Mouse (Mus musculus): ENCODE data around the gene Rtp3. TPM values are rescaled to one million over a fixed set of nuclear protein-coding genes. Genes with fewer than 3 reads are reported as not detected.

Rtp3 gene
- total RNA-seq, 2 experiments from 2014 or later: 2.9 to 3.8 TPM

DNA sequence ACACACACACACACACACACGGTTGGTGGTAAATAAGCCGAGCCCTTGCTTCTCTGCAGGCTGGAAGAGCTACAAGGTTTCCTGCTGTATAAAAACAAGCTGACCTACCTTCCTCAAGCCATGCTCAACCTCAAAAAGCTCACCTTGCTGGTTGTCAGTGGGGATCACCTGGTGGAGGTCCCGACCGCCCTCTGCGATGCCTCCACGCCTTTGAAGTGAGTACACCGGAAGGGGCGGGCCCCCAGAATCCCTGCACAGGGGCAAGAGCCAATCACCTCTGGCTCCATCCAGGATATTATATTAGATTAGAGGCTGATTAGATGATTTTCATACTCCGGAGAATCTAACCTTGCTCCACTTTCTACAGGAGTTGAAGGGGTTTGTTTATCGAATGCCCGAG is 11.0 kb downstream of the Rtp3 start:
- no peak for DNase-seq

DNA sequence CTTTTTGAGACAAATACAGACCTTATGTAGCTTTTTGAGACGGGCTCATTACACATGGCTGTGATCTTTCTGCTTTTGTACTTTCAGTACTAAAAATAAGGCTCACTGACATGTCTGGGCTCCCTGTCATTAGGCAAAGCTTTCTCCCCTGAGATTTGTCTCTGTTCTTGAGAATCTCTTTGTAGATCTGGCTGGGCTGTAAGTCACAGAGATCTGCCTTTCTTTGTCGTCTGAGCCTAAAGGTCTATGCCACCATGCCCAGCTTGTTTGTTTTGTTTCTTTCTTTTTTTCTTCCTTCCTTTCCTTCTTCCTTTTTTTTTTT is 24.5 kb downstream of the Rtp3 start:
- no peak for DNase-seq

DNA sequence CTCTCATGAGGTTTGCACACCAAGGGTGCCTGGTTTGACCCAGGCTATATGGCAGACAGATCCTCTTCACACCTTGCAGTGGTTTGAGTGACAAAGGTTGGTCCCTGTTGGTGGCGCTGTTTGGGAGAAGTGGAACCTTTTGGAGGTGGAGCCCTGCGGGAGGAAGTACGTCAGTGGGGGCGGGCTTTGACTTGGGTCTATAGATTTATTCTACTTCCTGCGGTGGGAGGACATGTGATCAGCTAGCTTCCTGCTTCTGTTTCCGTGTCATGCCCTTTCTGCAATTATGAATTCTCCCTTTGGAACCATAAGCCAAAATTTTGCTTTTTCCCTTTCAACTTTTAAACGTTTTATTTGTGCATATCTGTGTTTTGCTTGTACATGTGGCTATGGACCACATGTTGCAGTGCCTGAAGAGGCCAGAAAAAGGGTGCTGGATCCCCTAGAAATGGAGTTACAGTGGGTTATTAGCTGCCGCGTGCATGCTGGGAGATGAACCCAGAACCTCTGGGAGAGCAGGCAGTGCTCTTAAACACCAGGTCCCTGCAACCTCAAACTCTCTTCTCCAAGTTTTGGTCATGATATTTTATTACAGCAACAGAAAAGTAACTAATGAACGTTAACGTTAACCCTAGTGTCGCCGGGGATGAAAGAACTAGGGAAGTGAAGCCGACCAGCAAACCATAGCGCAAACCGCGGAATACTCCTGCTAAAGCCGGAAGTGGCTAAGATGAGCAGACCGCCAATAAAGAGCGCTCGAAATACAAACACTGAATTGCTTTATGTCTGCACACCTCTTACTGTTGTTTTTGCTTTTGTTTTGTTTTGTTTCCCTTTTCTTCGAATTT is 25.1 kb downstream of the Rtp3 start:
- no peak for DNase-seq

DNA sequence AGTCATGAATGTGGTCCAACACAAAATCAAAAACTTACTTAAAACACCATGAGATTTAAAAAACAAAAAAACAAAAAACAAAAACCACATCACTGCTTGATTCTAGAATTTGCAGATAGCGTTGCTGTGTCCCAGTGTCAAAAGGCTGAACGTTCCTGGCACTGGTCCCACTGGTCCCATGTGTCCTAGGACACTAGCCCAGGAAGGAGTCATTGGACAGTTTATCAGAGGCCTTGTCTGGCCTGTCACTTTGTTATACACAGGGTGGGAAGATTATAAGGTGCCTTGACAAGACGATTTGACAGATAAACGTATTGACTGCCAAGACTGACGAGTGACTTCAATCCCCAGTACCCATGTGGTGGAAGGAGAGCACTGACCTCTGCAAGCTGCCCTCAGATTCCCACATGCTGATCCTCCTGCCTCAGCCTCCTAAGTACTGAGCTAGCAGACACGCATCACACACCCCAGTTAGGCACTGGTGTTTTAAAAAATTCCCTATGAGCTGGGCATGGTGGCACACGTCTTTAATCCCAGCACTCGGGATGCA is 26.7 kb downstream of the Rtp3 start:
- DNase-seq: peak; percentile 80 to 81

DNA sequence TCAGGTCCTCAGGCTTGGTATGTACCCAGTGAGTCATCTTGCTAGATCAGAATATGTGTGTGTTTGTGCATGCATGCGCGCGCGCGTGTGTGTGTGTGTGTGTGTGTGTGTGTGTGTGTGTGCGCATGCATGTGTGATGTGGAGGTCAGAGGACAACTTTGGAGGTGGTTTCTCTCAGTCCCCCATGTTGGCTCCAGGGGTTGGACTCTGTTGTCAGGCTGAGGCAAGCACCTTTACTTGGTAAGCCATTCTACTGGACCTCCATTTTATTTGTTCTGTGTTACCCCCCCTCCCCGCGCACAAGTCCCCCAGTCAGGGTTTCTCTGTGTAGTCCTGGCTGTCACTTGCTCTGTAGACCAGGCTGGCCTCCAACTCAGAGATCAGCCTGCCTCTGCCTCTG is 29.0 kb downstream of the Rtp3 start:
- DNase-seq: no peak

DNA sequence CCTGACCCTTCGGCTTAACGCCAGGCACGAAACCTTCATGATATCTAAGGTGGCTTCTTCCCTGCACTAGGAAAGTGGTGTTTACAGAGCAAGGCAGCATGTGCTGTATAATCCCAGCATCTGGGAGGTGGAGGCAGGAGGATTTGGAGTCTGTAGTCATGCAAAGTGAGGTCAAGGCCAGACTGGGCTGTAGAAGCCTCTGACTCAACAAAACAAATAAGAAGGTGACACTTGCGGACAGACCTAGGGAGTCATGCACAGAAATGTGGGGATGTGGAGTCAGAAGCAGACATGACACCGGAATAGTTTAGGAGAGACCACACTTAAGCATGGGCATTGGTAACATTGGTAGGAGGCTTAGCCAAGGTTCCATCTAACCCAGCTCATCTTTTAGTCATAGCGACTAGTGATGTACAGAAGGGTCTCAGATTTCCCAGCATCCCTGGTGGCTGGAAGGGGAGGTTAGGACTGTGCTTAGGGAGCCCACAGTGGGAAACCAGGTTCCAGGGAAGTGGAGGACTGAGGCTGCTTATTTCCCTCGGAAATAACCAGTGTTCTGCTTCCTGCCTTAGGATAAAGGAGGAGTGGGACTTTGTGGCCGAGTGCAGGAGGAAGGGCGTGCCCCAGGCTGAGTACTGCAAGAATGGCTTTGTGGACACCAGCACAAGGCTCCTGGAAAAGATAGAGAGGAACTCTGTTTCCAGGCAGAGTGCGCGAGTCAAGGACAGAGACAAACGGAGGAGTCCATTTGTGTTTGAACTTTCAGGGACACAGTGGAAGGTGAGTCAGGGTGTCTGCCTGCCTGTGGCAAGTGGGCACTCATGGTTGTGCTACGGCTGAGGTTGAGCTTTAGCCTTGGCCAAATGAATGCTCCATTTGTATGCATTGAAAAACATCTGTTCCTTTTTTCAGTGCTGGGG is 29.9 kb downstream of the Rtp3 start:
- no peak for DNase-seq

DNA sequence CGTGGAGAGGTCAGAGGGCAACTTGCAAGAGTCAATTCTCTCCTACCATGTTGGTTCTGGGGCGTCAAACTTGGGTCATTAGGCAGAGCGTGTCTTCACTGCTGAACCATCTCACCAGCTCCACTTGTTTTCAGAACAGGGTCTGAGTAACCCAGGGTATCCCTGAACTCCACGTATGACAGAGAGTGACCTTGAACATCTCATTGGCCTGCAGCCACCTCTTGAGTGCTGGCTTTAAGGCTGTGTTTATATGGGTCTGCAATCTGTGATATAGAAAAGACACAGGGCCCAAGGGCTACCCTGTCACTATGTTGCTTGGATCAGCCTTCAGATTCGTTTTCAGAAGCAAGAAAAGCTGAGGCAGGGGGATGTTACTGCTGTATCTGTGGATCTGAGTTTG is 30.7 kb downstream of the Rtp3 start:
- no peak for DNase-seq

DNA sequence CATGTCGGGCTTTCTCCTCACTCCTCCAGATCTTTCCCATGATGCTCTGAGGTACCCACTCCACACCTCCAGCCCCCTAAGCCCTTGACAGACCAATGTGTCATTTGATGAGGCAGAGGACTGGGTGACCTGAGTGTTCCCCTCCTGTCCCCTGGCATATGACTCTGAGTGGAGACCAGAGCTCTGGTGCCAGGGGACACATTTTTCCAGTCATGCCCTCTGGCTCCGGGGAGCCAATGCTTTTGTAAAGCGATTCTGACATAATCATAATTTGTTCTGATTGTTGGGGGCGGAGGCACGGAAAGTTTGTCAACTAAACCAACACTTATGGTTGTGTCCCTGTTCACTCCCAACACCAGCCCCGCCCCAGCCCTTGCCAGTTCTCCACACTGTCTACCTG is 34.4 kb downstream of the Rtp3 start:
- peak; percentile 72 to 87 for DNase-seq

DNA sequence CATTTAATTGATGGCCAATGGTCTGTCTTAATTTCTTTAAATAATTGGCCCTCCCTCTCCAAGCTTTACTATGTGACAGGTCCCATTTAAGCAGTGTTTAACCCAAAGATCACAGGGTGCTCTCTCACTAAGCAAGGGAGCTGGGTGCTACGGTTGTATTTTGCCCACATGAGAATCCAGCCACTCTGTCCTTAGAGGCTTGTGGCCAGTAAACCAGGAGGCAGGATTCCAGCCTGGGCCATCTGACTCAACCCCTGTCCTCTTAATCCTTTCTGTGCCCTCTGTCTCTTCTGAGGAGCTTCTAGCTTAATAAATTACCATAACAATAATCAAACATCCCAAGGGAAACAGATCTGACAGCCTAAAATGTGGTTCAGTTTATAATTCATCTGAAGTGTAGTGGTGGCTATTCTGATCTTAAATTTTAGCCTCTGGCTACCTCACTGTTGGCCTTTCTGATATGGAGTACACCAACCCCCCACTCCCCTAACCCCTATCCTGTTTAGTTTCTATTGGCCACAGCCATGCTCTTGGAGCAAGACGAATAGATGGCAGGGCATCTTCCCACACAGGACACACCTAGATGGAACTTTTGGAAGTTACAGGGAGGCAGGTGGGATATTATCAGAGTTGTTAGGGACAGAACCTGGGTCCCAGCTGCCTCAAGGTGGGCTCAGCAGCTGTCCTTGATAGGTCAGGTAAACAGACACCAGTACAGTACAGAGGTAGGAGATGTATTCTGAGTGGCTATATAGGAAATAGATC is 35.5 kb downstream of the Rtp3 start:
- no peak for DNase-seq

DNA sequence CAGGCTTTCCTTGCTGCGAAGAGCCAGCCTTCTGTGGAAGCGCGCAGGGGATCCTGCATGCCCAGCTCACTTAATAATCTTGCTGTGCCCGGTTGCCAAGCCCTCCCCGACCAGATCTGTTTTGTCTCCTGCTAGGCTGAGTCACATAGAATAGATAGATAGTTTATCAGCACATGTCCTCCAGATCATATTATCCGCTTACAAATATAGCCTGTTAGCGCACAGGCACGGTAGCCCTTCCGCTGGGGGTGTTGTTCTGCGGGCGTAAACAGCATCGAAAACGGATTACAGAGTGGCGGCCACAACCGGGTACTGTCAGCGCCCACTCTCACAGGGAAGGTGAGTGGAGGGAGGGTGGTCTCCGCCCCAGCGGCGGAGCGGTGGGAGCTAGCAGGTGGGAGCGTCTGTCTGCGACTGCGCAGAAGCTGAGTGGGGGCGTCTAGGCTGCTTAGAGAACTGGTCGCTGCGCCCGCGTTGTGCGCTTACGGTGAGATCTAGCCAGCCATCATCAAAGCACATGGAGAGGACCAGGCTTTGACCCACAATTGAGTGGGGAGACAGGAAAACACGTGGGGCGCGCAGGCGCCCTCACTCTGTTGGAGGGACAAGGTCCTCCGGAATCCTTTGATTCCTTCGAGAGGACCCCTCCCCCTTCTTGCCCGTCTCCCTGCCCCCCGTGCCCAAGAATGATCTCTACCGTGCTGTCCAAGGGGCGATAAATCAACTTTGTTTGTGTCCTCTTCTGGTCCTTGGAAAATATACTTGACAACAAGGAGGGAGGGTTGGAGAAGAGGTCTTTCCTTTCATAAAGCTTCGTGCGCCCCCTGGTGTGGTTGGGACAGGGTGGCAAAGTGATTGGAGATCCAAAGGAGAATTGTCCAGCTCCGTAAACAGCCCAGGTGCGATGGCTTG is 36.6 kb downstream of the Rtp3 start:
- DNase-seq: peak; percentile 80 to 91

DNA sequence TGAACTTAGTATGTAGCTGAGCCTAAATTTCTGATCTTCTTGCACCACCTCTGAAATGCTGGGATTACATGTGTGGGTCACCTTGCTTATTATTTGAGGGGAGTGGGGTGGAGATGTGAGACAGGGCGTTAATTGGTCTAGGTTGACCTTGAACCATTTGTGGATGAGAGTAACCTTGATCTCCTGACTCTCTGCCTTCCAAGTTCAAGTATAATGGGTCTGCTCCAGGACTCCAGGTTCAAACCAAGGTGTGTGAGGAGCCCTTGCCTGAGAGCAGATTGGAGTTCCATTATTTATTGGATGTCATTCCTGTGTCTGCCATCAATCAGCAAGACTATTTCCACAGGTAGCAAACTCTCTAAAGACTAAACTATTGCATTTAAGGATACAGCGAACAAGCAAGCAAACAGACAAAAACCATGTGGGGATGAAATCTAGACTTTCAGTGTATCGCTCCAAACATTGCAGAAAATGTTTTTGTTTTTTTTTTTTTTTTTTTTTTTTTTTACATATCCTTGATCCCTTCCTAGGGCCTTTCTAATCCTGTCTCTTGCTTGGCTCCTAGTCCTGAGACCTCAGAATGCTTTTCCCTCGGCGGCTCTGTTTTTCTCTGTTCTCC is 37.3 kb downstream of the Rtp3 start:
- no peak for DNase-seq

DNA sequence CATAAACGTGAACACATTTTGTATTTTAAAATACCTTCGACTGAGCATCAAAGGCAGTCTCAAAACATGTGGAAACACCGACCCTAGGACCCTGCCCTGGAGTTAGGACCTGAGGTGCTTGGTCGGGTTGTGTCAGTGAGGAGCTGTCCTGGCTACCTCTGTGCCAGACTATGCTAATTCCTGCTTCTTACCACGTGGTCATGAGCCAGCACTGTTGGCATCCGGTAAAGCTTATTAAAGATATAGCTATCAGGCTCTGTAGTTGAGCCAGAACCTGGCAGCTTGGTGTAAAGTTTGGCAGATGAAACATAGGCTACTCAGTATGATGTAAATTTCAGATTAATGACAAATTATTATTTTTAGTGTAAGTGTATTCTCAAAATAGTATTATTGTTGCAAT is 38.0 kb downstream of the Rtp3 start:
- peak; percentile 47 to 63 for DNase-seq

DNA sequence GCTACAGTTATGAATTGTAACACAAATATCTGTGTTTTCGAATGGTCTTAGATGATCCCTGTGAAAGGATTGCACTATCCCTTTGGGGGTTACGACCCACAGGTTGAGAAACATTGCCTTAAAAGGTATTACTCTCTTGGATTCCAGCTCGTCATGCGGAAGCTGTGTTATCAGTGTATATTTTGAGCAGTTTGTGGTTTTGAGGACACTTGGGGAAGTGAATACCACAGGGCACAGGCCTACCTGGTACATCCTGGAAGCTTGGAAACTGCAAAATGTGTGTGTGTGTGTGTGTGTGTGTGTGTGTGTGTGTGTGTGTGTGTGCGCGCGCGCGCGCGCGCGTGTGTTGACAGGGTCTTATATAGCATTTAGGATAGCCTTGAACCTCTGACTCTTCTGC is 38.5 kb downstream of the Rtp3 start:
- no peak for DNase-seq

DNA sequence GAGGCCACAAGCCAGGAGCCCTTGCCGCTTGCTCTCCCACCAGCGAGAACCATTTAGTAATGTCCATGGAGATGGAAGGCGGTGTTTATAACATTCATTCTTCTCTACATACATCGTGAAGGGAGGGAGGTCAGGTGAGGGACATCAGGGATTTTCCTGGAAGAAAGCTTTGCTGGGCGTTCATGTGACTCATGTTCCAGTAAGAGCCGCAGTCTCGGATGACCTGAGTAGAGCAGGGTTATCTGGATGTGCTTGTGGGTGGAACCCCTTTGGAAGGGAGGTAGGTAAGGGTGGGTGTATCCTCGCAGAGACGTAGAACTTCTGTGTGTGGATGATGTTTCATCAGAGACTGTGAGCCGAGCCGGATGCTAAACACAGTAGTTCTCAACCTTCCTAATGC is 39.0 kb downstream of the Rtp3 start, which contains the start of gene Lrrc2:
Lrrc2 (plus strand) TSS at position 149 of the 400 bp plus-strand sequence.
- no peak for DNase-seq

DNA sequence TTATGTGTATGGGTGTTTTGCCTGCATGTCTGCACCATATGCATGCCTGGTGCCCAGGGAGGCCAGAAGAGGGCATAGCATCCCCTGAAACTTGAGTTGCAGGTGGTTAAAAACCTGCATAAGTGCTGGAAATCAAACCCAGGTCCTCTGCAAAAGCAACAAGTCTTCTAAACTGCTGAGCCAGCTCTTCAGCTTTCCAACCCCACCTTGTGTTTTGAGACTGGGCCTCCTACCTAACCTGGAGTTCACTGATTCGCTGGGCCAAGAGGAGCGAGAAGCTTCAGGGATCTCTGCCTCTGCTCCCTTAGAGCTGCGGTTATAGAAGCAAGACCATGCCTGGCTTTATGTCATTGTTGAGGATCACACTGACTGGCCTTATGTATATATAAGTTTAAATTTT is 40.3 kb downstream of the Rtp3 start:
- DNase-seq: no peak

DNA sequence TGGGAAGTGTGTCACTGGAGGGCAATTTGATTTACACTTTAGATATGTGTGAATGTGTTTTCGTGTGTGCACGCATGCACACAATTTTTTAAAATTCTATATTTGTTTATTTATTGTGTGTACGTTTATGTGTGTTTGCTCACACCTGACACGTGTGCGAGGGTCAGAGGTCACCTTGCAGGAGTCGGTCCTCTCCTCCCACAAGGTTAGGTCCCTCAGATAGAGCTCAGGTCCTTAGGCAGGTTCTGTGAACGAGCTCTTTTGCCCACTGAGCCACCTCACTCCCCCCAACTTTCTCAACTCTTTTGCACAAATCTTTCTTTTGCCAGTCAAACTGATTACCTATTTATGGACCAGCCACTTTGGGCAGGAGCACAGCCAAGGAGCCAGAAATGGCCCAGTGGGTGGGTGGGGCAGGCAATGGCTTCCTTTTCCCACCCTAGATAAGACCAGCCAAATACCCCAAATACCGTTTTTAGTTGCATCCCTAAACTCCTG is 41.5 kb downstream of the Rtp3 start:
- DNase-seq: no peak

DNA sequence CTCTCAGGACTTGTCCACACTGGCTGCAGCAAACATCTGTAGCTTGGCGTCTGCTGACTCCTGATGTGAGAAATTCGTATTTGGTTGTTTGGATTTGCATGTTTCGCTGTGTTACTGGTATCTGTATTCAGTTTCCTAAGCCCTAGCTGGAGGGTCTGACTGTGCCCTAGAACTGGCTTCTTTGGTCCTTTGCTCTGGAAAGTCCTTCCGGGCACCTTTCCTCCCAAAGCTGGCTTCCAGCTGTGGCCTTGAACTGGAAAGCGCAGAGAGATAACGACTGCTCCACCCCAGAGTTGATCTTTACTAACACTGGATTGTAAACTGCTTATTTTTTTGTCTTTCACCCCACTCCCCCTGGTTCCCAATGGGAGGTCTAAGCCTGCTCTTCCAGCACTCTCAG is 42.5 kb downstream of the Rtp3 start:
- no peak for DNase-seq

DNA sequence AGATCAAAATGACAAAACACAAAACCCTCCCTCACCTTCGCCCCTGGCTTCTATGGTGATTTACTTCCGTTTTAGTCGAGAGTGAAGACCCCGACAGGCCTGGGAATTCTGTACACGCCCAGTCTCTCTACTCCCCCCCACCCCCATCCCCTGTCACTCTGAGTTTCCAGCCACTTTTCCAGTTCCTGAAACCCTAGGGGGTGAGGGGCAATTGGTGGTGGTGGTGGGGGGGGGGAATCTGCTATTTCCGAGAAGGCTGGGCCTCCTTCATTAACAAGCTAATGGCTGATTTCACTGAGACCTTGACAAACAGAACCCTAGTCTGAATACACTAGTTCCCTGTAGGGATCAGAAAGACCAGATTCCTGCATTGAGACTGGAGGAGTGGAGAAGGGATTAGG is 43.1 kb downstream of the Rtp3 start:
- DNase-seq: no peak

DNA sequence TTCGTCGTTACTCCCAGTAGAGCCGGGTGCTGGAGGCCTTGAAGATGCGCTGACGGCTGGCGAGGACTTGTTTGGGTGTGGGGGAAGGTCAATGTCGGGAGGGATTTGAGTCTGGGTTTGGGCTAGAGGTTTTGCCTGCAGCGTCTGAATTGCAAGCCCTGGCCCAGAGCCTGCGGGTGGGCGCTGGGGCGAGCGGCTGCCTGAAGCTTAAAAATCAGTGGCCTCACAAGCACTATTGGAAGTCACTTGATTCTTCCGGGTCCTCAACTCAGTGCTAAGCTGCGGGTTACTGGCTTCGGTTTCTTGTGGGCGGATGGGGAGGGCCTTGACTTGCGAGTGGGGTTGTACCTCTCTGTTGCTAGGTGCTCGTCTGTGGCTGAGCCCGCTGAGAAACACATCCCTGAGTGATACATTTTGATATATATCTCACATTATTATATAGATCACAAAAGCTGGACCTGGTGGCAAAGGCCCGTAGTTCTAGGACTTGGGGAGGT is 43.8 kb downstream of the Rtp3 start:
- DNase-seq: no peak

DNA sequence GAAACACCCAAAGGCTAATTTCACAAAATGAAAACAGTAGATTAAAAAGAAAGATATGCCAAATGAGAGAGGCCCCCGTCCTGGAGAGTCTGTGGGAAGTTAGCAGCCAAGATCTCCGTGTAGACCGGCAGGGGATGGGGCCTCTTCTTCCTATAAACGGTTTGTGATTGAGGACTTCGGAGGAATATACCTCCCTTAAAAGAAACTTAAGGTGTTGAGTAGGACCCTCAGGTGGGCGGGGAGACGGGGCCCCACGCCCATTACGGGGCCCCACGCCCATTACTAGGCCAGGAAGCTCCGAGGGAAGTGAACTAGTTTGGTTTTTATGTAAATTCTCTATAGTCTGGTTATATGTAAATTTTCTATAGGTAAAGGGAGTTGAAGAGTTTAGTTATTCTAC is 44.5 kb downstream of the Rtp3 start, which contains the start of gene Tdgf1:
Tdgf1 (minus strand) TSS at position 233 of the 400 bp plus-strand sequence.
- DNase-seq: no peak
